Mouse (Mus musculus) kidney, adult 9 months (tissue): Measurements from ENCODE around the gene Akt3.

Experiments used
- DNase-seq: peaks from one replicate; pipeline ENCODE4 v3.0.0; 2022

Akt3 gene

DNA sequence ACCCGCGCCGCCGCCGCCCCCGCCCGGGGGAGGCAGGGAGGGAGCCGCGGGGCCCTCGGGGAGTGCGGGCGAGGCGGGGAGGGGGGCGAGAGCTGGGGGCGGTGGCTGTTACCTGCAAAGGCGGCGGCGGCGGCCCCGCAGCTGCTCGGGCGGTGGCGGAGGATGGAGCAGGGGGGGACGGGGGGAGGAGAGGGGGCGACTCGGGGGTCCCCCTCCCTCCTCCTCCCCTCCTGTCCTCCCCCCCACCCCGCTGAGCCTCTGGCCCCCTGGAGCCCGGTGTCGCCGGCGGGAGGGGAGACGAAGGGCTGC, at the start of gene Akt3:
Gene Akt3 (minus strand): TSS at position 170 of the 309 bp plus-strand sequence.
- DNase-seq: no peak

- no peak for DNase-seq
Measured at GRCm38 (mm10) chr1:177307549-177307948, 49.5 kb upstream of the Akt3 start.

- no peak for DNase-seq
Measured at GRCm38 (mm10) chr1:177298231-177298630, 40.2 kb upstream of the Akt3 start.

DNA sequence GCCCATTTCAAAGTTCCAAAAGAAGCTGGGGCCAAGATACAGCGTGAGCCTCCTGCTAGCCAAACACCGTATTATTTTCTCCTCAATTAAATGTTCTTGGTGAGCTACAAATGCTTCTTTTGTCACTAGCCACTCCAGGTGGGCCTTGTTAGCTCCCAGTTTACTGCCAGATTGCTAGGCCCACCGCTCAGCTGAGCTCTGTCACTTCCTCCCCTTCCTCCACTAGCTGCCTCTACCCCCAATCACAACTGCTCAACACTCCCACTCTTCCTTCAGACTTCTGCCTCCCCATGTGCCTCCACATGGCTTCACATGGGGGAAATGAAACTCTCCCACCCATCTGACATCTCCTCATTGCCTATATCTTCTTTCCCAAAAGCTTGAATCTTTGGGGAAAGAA, 28.8 kb upstream of the Akt3 start:
- no peak for DNase-seq

DNA sequence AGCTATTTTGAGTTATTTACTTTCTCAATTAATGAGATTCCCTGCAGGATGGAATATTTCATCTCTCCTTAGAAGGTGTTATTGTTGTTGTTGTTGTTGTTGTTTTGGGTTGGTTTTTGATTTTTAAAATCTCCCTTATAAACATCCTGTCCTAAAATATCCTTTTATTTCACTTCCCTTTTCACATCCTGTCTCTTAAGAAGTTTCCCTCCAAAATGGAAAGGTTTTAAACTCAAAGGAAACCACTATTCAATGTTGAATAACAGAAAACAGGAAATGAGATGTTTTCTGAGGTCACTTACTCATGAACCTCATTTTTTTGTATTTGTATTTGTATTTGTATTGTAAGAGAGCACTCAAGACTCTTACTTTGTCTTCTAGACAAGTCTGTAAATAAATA, 23.9 kb upstream of the Akt3 start:
- no peak for DNase-seq

GRCm38 (mm10) chr1:177277361-177277760, 19.4 kb upstream of the Akt3 start:
- no peak for DNase-seq

DNA sequence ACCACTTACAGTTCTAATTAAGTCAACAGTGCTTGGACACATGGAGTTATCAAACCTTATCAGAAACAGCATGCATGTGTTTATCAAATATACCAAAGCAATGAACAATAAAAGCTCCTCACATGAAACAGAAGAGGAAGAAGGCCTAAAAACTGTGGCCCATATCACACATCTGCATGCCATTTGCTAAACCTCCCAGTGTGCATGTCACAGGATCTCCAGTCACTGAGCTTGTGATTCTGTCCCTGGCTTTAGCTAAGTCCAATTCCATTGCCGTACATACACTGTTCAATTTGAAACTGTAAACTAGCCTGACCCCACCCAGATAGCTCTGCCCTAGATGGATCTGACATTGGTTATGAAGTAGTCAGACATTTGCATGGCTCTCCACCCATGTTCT, 9.6 kb upstream of the Akt3 start:
- DNase-seq: no peak

DNA sequence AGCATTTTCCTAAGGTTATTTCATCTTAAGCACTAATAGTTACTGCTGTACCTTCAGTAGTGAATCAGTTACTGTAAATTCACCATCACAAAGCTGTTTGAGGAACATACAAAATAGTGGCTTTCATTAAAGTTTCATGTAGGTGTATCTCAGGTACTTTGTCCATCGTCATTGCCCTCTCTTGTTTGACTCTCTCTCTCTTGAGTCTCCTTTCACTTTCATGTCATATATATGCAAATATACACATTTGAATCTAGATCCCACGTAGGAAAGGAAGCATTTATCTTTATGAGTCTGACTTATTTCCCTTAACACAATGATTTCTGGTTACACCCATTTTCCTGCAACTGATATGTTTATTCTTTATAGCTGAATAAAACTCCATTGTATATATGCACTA, 4.9 kb upstream of the Akt3 start:
- DNase-seq: no peak

DNA sequence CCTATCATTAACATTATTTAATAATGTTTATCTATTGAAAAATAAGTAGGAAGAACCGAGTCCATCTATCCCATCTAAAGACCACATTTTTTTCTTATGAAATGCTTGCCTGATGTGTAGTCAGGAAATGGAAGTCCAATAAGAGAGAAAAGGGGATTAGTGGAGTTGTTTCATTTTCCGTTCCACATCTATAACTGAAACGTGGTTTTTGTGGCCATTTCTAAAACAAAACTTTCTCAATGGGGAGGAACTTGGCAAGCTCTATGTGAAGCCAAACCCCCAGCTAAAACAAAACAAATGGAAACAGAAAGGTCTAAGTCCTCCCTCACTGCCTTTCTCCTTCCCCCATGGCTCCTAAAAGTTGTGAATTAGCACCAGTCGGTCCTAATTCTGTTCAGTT, 2.8 kb upstream of the Akt3 start:
- DNase-seq: no peak

DNA sequence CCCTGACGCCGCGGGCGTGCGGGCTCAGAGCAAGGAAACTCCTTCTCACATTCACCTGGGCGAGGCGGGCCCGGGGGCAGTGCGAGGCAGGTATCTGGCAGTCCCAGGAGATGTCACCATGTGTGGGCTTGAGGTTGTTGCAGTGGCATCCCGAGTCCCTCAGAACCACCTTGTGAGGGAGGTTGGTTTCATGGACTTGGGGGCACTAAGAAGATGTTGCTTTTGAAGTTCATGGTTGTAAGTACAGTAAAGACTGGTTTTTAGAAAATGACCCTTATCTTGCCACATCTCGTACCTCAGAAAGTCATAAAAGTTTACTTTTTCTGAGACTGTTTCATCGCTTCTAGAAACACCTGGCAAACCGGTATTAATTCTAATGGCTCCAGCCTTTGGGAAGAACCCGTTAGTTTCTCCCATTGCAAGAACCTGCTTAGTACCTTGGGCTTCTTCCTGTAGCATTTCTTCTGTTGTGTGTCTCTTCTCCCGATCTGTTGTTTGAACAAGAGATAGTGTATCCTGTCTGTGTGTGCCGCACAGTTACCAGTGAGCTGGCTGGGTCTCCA, 1.1 kb upstream of the Akt3 start:
- DNase-seq: peak; percentile 12

- peak; percentile 63 for DNase-seq
Measured at GRCm38 (mm10) chr1:177258343-177259037, 487 bp upstream of the Akt3 start.

GRCm38 (mm10) chr1:177257178-177258033, 597 bp downstream of the Akt3 start:
- peak; percentile 48 for DNase-seq

GRCm38 (mm10) chr1:177248638-177249037, 9.4 kb downstream of the Akt3 start:
- DNase-seq: no peak

DNA sequence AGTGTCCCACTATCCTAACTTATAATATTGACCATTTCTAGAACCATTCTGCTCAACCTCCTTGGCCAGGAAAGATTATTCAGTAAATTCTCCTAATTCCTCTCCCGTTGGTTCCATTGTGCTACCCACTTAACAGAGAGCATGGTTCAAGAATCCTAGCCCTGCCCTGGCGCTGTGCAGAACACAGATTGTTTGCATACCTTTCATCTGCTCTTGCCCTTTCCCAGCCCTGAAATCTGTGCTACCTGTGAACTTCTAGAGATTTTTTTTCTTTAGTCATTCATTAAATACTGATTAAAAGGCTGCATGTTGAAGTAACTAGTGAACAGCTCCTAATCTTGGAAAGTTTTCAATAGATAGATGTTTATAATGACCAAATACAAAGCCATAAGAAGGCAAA, 19.6 kb downstream of the Akt3 start:
- DNase-seq: no peak

DNA sequence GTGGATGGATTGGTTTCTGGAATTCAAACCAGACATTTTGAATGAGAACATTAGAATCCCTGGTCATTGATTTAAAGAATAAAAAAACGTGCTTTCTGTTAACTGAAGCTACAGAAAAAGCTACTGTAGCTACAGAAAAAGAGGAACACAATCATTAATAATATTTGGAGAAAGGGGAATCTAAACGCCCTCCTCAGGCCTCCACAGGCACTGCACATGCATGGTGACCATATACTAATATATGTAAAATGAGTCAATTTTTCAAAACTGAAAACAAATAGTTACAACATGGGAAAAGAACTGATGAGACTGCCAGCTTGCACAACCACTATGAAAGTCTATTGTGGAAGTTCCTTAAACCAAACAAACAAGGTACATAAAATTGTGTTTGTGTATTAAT, 21.3 kb downstream of the Akt3 start:
- no peak for DNase-seq

- no peak for DNase-seq
Measured at GRCm38 (mm10) chr1:177236249-177236648, 21.8 kb downstream of the Akt3 start.

- DNase-seq: no peak
Measured at GRCm38 (mm10) chr1:177234462-177234861, 23.5 kb downstream of the Akt3 start.

DNA sequence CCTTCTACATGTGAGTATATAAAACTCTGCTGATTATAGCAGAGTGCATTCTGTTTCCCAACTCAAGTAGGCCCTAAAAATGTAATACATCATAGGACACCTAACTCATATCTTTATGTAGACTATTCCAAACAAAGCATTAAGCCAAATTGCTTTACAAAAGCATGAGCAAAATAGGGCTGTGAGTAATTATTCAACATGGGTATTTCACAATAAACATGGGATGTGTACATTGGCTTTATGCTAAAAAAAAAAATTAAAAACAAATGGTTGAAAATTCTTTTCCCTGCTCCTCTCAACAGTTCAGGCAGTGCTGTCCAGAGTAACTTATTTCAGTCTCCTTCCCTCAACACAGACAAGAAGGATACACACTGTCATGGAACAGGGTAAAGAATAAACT, 26.9 kb downstream of the Akt3 start:
- DNase-seq: no peak

GRCm38 (mm10) chr1:177198978-177199377, 59.0 kb downstream of the Akt3 start:
- DNase-seq: no peak

- no peak for DNase-seq
Measured at GRCm38 (mm10) chr1:177195224-177195623, 62.8 kb downstream of the Akt3 start.

DNA sequence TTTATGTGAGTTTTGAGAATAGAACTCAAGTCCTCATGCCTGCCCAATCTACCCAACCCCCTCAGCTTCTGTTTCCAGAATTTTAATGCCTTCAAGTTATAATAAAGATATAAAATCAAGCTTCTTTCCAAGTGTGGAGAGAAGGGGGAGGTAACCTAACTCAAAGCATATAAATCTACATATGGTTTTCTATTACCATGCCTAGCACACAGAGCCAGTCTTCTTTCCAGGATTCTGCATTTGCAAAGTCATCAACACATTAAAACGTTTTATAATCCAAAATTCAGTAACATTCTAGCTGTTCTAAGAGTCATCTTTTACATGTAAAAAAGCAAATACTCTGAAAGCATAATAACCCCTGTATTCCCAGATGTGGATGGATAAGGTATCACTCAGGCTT, 63.7 kb downstream of the Akt3 start:
- no peak for DNase-seq

DNA sequence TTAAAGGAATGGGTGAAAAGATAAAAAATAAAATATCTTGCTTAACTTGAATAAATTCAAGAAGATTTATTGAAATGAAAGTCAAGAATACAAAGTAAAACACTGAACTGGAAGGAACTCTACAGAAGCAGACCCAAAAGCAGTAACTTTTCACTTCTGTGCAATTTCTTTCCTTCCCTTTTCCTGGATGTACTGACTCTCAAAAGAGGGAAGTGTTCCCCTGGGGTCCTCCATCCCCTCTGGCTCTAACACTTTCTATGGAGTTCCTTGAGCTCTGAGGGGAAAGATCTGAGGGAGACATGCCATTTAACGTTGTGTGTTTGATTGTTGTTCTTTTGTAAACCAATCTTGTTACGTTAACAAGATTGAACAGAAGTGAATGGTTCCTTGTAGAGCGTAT, 66.4 kb downstream of the Akt3 start:
- no peak for DNase-seq

- no peak for DNase-seq
Measured at GRCm38 (mm10) chr1:177190358-177190757, 67.6 kb downstream of the Akt3 start.

- peak; percentile 65 for DNase-seq
Measured at GRCm38 (mm10) chr1:177188708-177189107, 69.3 kb downstream of the Akt3 start.
